Mouse (Mus musculus): ENCODE data around the gene Plod3.

GRCm38 (mm10) chr5:136966331-136966730, 20.5 kb upstream of the Plod3 start, which contains the start of gene Cldn15:
- no peak for TF ChIP-seq CTCF (IDR thresholded peaks at IDR 0.05; ENCODE audit: control insufficient read depth, insufficient read depth, insufficient replicate concordance, low read depth, low read length)
- TF ChIP-seq POLR2A (IDR thresholded peaks at IDR 0.05; ENCODE audit: control insufficient read depth, low read depth, low read length): no peak
